Mouse (Mus musculus) forebrain, embryonic 14.5 days (tissue): ENCODE data around the gene Pga5. TPM values are rescaled to one million over a fixed set of nuclear protein-coding genes. Genes with fewer than 3 reads are reported as not detected.
A peak's percentile ranks its signal among the peaks of the same experiment; 100 is the strongest.

Source experiments
- ATAC-seq: fragments of 200-750 bp; cut with Nextera tagmentation; 2 replicates; pipeline ENCODE4 v1.8.0; 2017; ENCODE audit warnings: mild to moderate bottlenecking, moderate library complexity
- DNase-seq: peaks from one replicate; pipeline ENCODE4 v3.0.0-alpha.2; 2015; ENCODE audit warnings: low spot score
- H3K27ac ChIP-seq: fragments of 300-500 bp; sonication (generic); 2 replicates; pipeline ENCODE4 v1.5.1; 2014; ENCODE audit warnings: low read depth, mild to moderate bottlenecking, control low read depth, low read length, moderate library complexity
- H3K27me3 ChIP-seq: fragments of 300-500 bp; sonication (generic); replicated peaks from 2 replicates; pipeline ENCODE4 v1.6.1; 2014; ENCODE audit warnings: low read length, control low read depth, mixed read lengths; ENCODE audit not compliant: control insufficient read depth, insufficient read depth
- H3K36me3 ChIP-seq: fragments of 300-500 bp; sonication (generic); 2 replicates; pipeline ENCODE4 v1.6.1; 2014; ENCODE audit warnings: low read length, control low read depth; ENCODE audit not compliant: control insufficient read depth, insufficient read depth
- H3K4me1 ChIP-seq: fragments of 300-500 bp; sonication (generic); 2 replicates; pipeline ENCODE4 v1.6.1; 2014; ENCODE audit warnings: antibody characterized with exemption, low read length, control low read depth; ENCODE audit not compliant: control insufficient read depth, insufficient read depth
- H3K4me2 ChIP-seq: fragments of 300-500 bp; sonication (generic); 2 replicates; pipeline ENCODE4 v1.6.1; 2014; ENCODE audit warnings: mild to moderate bottlenecking, control low read depth, low read length
- H3K4me3 ChIP-seq: fragments of 300-500 bp; sonication (generic); 2 replicates; pipeline ENCODE4 v1.5.1; 2014; ENCODE audit warnings: low read depth, low read length, control low read depth
- H3K9ac ChIP-seq: fragments of 300-500 bp; sonication (generic); 2 replicates; pipeline ENCODE4 v1.6.1; 2014; ENCODE audit warnings: mild to moderate bottlenecking, low read length, control low read depth, moderate library complexity
- H3K9me3 ChIP-seq: fragments of 300-500 bp; sonication (generic); replicated peaks from 2 replicates; pipeline ENCODE4 v1.6.1; 2016; ENCODE audit warnings: low read length, control low read depth, mixed read lengths; ENCODE audit not compliant: control insufficient read depth
- WGBS: fragments of 180-500 bp; shearing (Covaris S2); extraction: QIAGEN DNeasy Blood & Tissue Kit; methylation state at CpG from one replicate; pipeline ENCODE4 v1.1.7; 2014; 5-methylcytosine and 5-hydroxymethylcytosine counted together
- polyA plus RNA-seq: library from polyadenylated mRNA; unstranded; fragments of >200 nt; fragmentation: Nextera tagmentation; extraction: Ambion mirVana; gene quantifications from 2 replicates; pipeline ENCODE4 v1.2.1, GENCODE M21; 2014

Pga5 gene
- not detected in 2 replicates for polyA plus RNA-seq

DNA sequence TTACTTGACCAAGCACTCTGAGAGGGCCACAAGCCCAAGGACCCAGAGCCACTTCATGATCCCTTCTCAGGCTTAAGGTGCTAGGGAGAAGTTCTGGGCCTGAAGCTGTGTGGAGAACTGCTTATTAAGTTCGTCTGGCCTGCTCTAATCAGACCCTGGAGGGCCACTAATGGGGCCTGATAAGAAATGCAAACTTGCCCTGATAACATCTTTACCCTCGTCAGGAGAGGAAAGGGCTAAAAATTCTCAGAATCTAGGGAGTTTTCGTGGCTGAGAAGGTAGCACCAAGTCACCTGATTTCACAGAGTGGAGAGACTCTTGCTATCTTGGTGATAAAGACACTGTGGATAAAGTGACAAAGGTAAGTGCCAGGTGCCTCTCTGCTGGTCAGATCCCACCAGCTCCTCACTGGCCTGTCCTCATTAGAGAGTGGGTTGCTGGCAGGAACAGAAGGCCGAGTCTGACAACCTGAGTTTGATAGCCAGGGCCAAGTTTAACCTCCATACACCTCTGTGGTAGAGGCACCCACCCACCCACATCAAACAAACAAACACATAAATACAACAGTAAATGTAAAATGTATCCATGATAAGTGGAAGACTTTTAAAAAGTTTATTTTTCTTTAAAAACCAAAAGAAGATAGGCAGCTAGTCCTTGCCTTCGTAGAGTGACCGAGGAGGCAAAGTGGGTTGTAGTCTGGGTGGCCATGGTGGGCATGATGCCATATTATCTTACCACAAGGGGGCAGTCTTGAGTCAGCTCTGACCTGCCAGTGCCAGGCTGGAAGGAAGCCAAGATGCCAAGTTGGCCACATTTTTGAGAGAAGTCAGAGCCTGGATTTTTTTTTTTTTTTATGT is at the start of gene Pga5:
Gene Pga5, minus strand, starts transcription at position 157 of the 857 bp plus-strand sequence.
- ATAC-seq = peak; percentile 83

DNA sequence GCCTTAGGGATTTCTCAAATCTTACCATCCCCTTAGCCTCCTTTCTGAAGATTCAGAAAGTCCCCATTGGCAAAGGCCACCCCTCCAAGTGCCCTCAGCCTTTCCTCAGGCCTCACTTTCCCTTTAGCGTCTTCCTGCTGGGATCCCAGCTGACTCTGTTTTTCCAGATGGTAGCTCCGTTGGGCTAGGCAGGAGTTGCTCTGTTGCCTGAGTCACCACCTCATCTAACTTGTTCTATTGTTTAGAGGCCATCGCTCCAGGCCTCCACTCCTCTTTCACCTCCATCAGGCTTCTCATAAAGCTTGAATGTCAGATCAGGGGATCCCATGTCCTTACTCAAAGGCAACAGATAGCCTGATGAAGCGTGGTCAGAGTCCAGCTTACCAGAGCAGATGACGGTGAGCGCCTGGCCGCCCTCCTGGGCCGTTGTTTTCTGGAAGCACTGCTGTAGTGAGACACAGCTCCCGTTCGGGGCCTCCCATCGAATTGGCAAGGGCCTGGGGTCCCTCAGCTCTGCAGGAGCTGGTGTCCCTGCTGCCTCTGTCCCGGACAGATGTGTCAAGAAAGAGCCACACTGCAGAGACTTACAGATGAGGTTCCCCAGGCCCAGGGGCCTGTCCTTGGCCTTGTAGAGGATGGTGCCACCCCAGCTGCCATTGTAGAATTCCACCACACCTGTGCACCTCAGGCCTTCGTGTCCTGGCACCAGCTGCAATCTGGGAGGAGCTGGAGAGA is 46.9 kb upstream of the Pga5 start:
- H3K27me3 ChIP-seq = no peaks in the 10 kb centered on the region
- no peak overlapping the region for H3K4me2 ChIP-seq
- H3K36me3 ChIP-seq = no peaks in the 10 kb centered on the region
- WGBS = 82% methylated on average over 13 of the region's 13 CpGs
- no peak overlapping the region for H3K27ac ChIP-seq
- no peak for DNase-seq
- no peaks in the 10 kb centered on the region for H3K9me3 ChIP-seq
- no peak overlapping the region for H3K9ac ChIP-seq
- no peak overlapping the region for H3K4me3 ChIP-seq
- peaks cover 4% of the 10 kb centered on the region for H3K4me1 ChIP-seq
- ATAC-seq = no peak

More for the DNA sequence above, at the start of gene Pga5:
- Histone ChIP-seq H3K36me3 (no peaks in the 10 kb centered on the region), H3K4me3 (no peak within 1 kb of the TSS), H3K9me3 (no peaks in the 10 kb centered on the region), H3K4me1 (no peaks in the 10 kb centered on the region), H3K9ac (no peak within 1 kb of the TSS; the same call in 1 of the 2 replicates), H3K27ac (peak within 1 kb of the TSS; percentile 14; the same call in 1 of the 2 replicates), H3K27me3 (no peaks in the 10 kb centered on the region), H3K4me2 (no peak within 1 kb of the TSS)
- peak; percentile 87 for DNase-seq
- 49% methylated on average over 6 of the region's 6 CpGs for WGBS

- no peak overlapping the region for H3K4me3 ChIP-seq
- no peak overlapping the region for H3K27ac ChIP-seq
- peaks cover 5% of the 10 kb centered on the region for H3K4me1 ChIP-seq
- WGBS = 26% methylated on average over 5 of the region's 5 CpGs
- ATAC-seq (0 out of 2 replicates have a peak, but pooled peaks have one; percentile 19), DNase-seq (peak; percentile 67)
- no peak overlapping the region for H3K4me2 ChIP-seq
- H3K36me3 ChIP-seq = no peaks in the 10 kb centered on the region
- H3K9ac ChIP-seq = no peak overlapping the region
- H3K27me3 ChIP-seq = no peaks in the 10 kb centered on the region
- H3K9me3 ChIP-seq = no peaks in the 10 kb centered on the region
Measured at GRCm38 (mm10) chr19:10723649-10724048, 45.8 kb upstream of the Pga5 start.

- no peak for DNase-seq
- no peak overlapping the region for H3K4me3 ChIP-seq
- no peak for ATAC-seq
- 21% methylated on average over 13 of the region's 13 CpGs for WGBS
- H3K4me2 ChIP-seq = no peak overlapping the region
- H3K27me3 ChIP-seq = no peaks in the 10 kb centered on the region
- H3K9me3 ChIP-seq = no peaks in the 10 kb centered on the region
- H3K27ac ChIP-seq = no peak overlapping the region
- H3K4me1 ChIP-seq = peaks cover 5% of the 10 kb centered on the region
- H3K36me3 ChIP-seq = no peaks in the 10 kb centered on the region
- H3K9ac ChIP-seq = no peak overlapping the region
Measured at GRCm38 (mm10) chr19:10723084-10723483, 45.2 kb upstream of the Pga5 start.

GRCm38 (mm10) chr19:10721064-10721463 is 43.2 kb upstream of the Pga5 start:
- H3K4me1 ChIP-seq = peaks cover 5% of the 10 kb centered on the region
- H3K27ac ChIP-seq = peak overlapping the region; percentile 39; the same call in 1 of the 2 replicates
- H3K9ac ChIP-seq = no peak overlapping the region
- DNase-seq = no peak
- no peak overlapping the region for H3K4me2 ChIP-seq
- no peak for ATAC-seq
- H3K36me3 ChIP-seq = no peaks in the 10 kb centered on the region
- H3K4me3 ChIP-seq = no peak overlapping the region
- no peaks in the 10 kb centered on the region for H3K27me3 ChIP-seq
- WGBS = 62% methylated on average over 5 of the region's 5 CpGs
- no peaks in the 10 kb centered on the region for H3K9me3 ChIP-seq

DNA sequence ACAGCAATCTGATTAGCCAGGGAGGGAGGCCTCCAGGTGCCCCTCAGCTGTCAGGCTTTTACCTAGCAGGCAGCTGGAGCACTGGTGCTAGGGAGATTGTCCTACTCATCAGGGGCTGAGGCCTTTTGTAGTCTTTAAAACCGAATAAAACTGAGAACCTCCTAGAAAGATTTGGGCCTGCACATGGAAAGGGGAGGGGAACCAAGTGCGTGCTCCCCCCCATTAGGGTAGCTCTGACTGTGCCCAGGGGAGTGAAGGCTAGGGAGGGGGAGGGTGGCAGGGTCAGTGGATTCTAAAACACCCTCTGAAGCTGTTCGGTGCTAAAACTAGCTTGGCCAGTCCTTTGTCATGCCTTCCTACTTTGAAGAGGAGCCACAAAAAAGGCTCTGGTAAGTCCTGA is 42.7 kb upstream of the Pga5 start:
- 24% methylated on average over 3 of the region's 3 CpGs for WGBS
- no peak overlapping the region for H3K4me3 ChIP-seq
- no peak overlapping the region; the same call in 1 of the 2 replicates for H3K9ac ChIP-seq
- H3K4me1 ChIP-seq = peaks cover 5% of the 10 kb centered on the region
- ATAC-seq (no peak), DNase-seq (no peak)
- no peaks in the 10 kb centered on the region for H3K27me3 ChIP-seq
- no peak overlapping the region for H3K4me2 ChIP-seq
- H3K9me3 ChIP-seq = no peaks in the 10 kb centered on the region
- peak overlapping the region; percentile 39; the same call in 1 of the 2 replicates for H3K27ac ChIP-seq
- H3K36me3 ChIP-seq = no peaks in the 10 kb centered on the region

DNA sequence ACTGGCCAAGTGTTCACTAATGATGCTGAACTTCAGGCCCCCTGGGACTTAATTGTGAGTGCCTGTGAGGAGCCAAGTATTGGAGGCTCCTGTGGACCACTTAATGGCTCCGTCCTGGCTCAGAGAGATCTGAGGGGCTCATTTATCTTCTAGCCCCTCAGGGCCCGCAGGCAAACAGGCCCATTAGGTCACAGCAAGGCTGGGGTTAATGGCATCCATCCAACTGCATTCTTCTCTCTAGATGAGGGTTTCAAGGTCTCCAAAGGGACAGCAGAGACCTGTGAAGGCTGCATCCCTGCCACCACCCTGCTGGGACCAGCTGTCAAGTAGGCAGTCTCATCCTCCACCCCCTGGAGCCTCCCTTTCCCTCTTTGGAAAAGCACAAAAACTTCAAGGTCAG is 41.9 kb upstream of the Pga5 start:
- Histone ChIP-seq H3K27ac (peak overlapping the region; percentile 21; the same call in 1 of the 2 replicates), H3K27me3 (no peaks in the 10 kb centered on the region), H3K4me1 (peaks cover 5% of the 10 kb centered on the region), H3K9me3 (no peaks in the 10 kb centered on the region), H3K36me3 (no peaks in the 10 kb centered on the region), H3K4me3 (no peak overlapping the region), H3K4me2 (no peak overlapping the region), H3K9ac (no peak overlapping the region)
- ATAC-seq = peak; percentile 52
- 19% methylated on average over 2 of the region's 2 CpGs for WGBS
- DNase-seq = peak; percentile 65

DNA sequence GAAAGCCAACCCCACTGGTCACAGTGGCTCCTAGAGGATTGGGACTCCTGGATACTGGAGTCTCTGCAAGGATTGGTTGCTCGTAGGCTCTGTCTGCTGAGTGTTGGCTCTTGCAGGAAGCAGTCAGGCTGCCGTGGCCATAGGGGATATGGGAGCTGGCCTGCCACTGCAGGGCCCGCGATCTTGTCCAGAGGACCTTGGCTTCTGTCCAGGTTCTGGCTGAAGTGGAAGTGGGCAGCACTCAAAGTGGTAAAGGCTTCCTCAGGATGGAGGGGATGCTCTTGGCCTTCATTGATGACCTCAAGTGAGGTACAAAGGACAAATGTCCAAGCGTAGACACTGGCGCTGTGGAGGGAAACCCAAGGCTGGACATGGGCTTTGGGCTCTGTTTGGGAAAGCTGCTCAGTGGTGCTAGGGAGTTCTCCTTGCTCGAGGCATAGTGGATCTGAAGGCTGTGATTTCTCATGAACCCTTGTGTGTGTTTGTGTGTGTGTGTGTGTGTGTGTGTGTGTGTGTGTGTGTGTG is 40.4 kb upstream of the Pga5 start:
- H3K27ac ChIP-seq = no peak overlapping the region
- H3K4me3 ChIP-seq = no peak overlapping the region
- H3K4me1 ChIP-seq = peaks cover 4% of the 10 kb centered on the region
- H3K27me3 ChIP-seq = no peaks in the 10 kb centered on the region
- no peak overlapping the region for H3K4me2 ChIP-seq
- H3K9ac ChIP-seq = no peak overlapping the region
- no peak for ATAC-seq
- peaks cover 9% of the 10 kb centered on the region for H3K36me3 ChIP-seq
- DNase-seq = no peak
- no peaks in the 10 kb centered on the region for H3K9me3 ChIP-seq
- WGBS = 76% methylated on average over 7 of the region's 7 CpGs
